Mouse (Mus musculus) bone marrow macrophage, adult 2 months (primary cell): Measurements from ENCODE around the gene Esrrg. TPM values are rescaled to one million over a fixed set of nuclear protein-coding genes. Genes with fewer than 3 reads are reported as not detected.

Experiments
- H3K27ac ChIP-seq: 2 replicates; pipeline ENCODE4 v1.5.1; 2012; ENCODE audit warnings: low read depth, low read length; ENCODE audit not compliant: insufficient read depth
- H3K4me1 ChIP-seq: 2 replicates; pipeline ENCODE4 v1.6.1; 2012; ENCODE audit warnings: low read length; ENCODE audit not compliant: control insufficient read depth, insufficient read depth
- H3K4me3 ChIP-seq: 2 replicates; pipeline ENCODE4 v1.5.1; 2012; ENCODE audit warnings: mild to moderate bottlenecking, low read length, moderate library complexity; ENCODE audit not compliant: insufficient read depth
- CTCF ChIP-seq: IDR thresholded peaks from 2 replicates; pipeline ENCODE4 v1.5.1; 2012; ENCODE audit warnings: low read depth, mild to moderate bottlenecking, low read length, moderate library complexity
- POLR2A ChIP-seq: IDR thresholded peaks from 2 replicates; pipeline ENCODE4 v1.6.1; 2012; ENCODE audit warnings: mild to moderate bottlenecking, low read depth, low read length, borderline replicate concordance
- polyA plus RNA-seq: library from polyadenylated mRNA; stranded (reverse); fragments of >200 nt; gene quantifications from 2 replicates; pipeline ENCODE4 v1.2.4, GENCODE M21; 2012; ENCODE audit not compliant: missing spikeins, insufficient read depth, insufficient read length

Gene Esrrg
- polyA plus RNA-seq = not detected in 2 replicates

DNA sequence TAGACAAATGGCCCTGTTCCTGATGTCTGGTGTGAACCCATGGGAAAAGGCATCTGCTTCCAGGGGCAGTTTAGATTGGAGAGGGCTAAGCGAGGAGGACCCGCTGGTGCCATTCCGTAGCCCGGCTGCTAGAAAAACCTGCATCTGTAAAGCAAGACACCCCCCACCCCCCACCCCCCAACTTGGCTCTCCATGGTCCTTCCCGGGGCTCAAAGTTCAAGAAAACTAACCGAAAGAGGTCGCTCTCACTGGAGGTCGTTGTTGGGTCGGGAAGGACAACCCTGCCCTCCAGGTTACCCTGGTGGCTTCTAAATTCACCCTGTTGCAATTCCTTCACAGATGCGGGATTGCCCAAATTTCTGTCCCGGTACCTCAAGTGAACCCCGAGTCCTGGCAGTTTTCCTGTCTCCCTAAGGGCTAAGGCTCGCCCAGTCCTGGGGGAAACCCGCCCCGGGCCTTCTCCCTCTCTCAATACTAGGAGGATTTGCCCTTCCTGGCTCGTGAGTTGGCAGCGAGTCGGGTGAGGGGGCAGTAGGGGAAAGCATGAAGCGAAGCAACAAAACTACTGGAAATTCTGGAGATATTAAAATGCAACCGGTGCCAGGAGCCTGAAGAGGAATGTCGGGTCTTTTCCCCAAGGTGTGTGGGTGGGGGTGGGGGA lies at the start of gene Esrrg:
Gene Esrrg (plus strand): TSS at position 531 of the 661 bp plus-strand sequence.
- Histone ChIP-seq H3K4me1 (no peaks in the 10 kb centered on the region), H3K27ac (no peak within 1 kb of the TSS), H3K4me3 (no peak within 1 kb of the TSS)
- no peak for TF ChIP-seq POLR2A
- TF ChIP-seq CTCF = no peak

DNA sequence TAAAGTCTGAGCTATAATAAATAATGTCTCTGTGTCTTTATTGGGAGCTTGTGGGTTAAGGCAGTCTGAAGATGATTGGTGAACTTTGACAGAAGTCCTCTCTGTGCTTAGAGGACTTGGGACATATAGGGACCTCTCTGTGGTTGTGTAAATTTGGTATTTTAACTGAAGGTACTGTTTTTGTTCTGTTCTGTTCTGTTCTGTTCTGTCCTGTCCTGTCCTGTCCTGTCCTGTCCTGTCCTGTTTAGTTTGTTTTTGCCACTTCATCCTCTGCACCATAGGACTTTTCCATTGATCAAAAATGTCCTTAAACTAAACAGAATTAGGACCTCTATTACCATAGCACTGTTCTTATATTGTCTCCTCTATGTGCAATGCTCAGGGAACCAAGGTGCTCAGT lies 24.6 kb upstream of the Esrrg start:
- Histone ChIP-seq H3K27ac (no peak overlapping the region), H3K4me3 (no peak overlapping the region), H3K4me1 (no peaks in the 10 kb centered on the region)
- TF ChIP-seq POLR2A (no peak), CTCF (no peak)

DNA sequence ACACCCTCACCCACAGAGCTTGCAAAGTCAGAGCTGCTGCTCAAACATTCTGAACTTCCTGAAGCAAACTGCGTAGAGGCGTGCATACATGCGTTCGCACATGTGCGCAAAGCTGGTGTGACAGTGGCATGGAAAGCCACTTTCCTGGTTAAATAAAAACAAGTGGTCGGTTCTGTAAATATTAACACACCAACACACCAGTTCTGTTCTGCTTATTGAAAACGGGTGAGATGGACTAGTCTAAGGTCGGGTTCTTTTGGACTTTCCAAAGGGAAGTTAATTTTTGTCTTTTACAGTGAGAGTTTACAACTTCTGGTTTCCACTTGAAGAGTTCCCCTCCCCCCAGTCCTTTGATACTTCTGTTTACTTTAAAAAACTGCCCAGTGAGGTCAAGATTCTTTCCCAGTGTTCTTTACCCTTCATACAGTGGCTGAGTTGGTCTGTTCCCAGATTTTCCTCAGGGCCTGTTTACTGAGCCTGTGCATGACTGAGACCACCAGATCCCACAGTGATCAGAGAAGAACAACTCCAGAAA lies 22.0 kb upstream of the Esrrg start:
- TF ChIP-seq CTCF (no peak), POLR2A (no peak)
- H3K27ac ChIP-seq = no peak overlapping the region
- H3K4me1 ChIP-seq = no peaks in the 10 kb centered on the region
- no peak overlapping the region for H3K4me3 ChIP-seq

DNA sequence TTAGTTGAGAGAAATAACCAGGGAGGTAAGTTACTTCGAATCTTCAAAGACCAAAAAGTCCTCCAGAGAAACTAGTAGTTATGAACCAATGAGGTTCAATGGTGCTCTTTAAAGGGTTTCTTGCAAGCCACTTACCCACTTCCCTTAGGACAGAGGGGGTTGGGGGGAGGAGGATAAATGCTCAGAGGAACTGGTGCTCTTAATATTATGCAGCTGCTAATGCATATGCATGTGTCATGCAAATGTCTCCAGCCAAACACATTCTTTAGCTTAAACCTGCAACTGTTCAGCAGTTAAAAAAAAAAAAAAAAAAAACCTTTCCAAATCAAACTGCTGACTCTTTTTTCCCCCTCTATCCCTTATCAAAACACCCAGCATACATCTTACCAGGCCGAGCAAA lies 5.6 kb upstream of the Esrrg start:
- TF ChIP-seq CTCF = no peak
- no peak for TF ChIP-seq POLR2A
- Histone ChIP-seq H3K27ac (no peak overlapping the region), H3K4me3 (no peak overlapping the region), H3K4me1 (no peaks in the 10 kb centered on the region)

DNA sequence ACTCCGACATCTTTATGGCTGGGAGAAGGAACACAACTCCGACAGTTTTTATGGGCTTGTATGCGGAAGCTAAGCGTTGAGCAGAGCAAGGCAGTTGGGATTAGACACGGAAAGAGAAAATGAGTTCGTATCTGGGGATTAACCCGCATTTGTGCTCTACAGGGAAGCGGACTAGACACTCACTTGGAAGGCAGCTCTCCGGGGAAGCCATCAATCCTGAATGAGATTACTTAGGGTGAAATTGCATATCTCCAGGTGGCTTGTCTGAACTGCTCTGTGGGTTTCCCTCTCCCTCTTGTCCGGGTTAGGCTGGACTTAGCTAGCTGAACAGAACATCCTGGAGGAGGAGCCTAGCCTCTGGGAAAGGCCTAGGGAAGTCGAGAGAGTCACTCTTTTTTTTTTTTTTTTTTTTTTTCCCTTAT lies 4.5 kb upstream of the Esrrg start:
- H3K4me1 ChIP-seq = no peaks in the 10 kb centered on the region
- TF ChIP-seq CTCF (no peak), POLR2A (no peak)
- H3K27ac ChIP-seq = no peak overlapping the region
- H3K4me3 ChIP-seq = no peak overlapping the region

DNA sequence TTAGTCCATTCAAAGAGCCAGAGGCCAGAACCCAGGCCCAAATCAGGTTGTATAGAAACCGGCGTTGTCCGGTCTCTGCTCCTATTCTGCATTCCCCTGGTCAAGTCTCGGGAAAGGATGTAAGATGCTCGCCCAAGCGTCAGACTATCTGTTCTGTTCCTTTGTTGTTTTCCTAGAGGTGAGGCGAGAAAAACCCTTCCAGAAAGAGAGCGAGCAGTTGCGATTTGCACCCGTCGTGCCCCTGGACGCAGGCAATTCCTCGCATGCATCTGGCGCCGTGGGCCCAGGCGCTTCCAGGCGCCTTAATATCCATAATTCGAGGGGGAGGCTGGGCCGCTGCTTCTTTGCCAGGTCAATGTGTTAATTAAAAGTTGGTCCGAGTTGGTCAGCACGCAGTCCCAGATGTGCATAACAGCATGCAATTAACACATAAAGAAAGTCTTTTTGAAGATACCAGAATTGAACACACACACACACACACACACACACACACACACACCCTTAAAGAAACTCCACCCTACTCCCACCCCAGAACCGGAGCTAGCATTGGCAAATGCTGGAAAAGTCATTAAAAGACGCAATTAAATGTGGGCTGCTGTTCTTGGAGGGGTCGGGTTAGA lies 3.8 kb upstream of the Esrrg start:
- H3K4me3 ChIP-seq = no peak overlapping the region
- H3K27ac ChIP-seq = no peak overlapping the region
- TF ChIP-seq POLR2A (no peak), CTCF (no peak)
- H3K4me1 ChIP-seq = no peaks in the 10 kb centered on the region

DNA sequence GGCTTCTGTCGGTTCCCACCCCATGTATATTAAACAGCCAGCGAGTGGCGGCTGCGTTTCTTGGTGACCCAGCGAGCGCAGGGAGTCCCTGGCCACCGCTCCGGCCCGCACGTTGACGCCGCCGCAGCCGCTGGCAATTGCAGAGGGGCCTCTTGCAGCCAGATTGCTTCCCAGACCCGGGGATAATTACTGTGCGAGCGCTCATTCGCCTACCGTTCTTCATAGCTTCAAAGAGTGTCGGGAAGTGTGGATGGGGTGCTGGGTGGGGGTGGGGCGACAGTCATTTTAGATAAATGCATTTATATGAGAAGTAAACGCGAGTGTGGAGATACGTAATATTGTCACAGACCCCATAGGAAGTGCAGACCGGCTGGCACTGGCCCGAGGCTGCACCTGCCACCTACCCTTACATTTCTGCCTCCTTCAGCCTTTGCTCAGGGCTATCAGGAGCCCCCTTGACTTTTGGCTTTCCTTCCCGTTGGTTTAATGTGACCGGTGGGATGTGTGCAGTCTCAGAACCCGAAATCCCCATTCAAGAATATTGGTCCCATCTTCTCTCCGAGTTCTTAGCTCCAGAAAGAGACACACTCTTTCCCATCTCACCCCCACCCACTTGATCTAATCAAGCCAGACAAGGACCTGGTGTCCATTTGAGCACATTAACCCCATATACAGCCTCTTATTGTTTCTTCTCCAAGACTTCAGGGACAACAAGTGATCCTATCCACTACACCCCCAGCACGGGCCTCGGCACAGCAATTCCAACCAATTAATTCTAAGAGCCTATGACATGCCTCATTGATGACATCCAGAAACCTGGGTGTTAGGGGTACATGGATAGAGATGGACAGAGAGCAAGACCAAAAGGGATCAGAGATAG lies 3.0 kb upstream of the Esrrg start:
- no peaks in the 10 kb centered on the region for H3K4me1 ChIP-seq
- no peak overlapping the region for H3K4me3 ChIP-seq
- TF ChIP-seq CTCF = no peak
- no peak for TF ChIP-seq POLR2A
- no peak overlapping the region for H3K27ac ChIP-seq

DNA sequence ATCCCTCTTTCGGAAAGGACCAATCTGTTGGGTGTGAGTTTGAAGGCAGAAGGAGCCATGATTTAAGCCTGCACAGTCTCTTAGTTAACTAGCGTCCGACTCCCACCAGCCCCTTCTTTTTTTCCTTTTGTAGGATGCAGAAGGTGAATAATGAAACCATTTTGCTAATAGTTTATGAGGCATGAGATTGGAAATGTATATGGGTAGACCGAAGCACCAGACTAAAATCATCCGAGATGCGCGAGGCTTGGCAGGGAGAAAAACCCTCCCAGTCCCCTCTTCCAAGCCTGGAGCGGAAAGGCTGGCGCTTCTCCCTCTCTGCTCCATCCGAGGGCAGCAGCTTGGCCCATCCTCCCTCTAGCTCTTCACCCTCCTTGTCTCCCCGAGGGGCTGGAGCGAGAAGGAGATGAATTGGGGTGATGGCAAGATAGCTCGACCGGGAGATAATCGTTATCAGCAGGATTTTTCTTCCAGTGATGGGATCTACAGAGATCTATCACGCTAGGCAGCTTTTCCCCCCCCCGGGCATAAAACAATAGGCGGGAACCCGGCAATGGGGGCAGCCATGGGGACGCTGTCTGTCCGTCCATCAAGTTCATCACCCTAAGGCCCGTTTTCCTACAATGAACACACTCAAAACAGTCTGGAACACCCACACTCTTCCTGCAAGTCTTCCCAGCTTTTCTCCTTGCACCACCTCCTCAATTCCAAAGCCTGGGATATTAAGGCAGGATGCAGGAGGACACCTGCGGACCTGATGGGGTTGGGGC lies 2.1 kb upstream of the Esrrg start:
- no peak overlapping the region for H3K27ac ChIP-seq
- TF ChIP-seq POLR2A (no peak), CTCF (no peak)
- H3K4me1 ChIP-seq = no peaks in the 10 kb centered on the region
- H3K4me3 ChIP-seq = no peak overlapping the region
